Mouse (Mus musculus) kidney, adult 18-20 months (tissue): ENCODE results near the gene Nup93.

ENCODE experiments used
- DNase-seq: peaks from one replicate; pipeline ENCODE4 v3.0.0; 2021

Gene Nup93

DNA sequence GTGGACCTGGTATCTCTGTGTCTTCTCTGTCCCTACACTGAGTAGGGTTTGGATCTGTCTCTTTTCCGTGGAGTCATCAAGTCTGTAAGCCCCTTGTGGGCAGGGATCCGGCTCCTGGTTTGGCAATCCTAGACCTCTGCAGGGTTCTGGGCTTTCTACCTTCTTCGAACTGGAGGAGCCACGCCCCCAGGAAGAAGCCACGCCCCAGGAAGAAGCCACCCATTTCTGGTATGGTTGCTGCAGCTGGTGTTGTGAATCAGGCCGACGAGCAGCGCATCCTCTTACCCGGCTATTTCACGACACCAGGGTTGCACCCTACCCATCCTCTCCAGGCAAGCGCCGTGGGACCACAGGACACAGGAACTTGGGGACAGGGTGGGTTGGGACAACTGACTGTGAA is 109.7 kb downstream of the Nup93 start:
- DNase-seq = no peak

DNA sequence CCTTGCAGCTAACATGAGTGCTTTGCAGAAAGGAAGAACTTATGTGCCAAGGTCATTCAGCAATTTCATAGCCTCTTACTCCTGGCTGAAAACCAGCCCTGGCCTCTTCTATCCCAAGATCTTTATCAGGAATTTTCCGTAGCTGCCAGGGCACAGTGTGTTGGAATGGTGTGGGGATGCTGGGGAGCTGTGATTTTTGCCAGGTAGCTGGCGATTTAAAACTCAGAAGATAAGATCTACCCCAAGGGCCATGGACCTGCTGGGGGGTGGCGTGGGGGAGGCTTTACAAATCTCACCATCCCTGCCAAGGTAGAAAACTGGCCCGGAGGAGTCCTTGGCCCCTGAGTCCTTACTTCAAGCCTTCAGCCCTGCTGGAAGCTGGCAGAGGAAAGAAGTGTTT is 111.7 kb downstream of the Nup93 start:
- DNase-seq = peak; percentile 35

DNA sequence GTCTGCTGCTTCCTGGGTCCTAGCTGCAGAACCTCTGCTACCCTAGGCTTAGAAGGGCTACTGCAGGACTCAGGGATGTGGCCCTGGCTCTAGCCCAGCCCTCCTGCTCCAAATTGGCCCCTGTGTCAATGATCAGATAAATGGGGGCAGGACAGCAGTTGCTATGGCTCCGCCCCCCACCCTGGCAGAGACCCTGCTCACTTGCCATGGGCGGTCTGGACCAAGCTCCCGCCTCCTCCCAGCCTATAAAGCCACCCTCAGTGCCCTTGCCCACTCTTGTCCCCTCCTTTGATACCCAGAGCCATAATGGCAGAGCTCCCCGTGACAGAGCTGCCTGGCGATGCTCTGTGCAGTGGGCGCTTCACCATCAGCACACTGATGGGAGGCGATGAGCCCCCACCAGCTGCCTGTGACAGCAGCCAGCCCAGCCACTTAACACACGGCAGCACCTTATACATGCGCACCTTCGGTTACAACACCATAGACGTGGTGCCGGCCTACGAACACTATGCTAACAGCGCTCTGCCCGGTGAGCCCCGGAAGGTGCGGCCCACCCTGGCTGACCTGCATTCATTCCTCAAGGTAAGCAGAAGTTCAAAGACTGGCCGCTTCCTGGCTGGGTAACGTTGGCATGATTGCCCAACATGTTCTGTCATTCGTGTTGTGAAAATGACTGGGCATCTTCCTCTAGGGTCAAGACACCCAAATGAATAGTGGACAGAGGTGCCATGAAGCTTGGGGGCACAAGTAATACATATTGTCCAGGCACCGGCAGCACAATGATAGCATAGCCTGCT is 114.8 kb downstream of the Nup93 start, which contains the start of gene Slc12a3:
Gene Slc12a3 (plus strand): TSS at position 270 of the 797 bp plus-strand sequence.
- DNase-seq = peak; percentile 55

DNA sequence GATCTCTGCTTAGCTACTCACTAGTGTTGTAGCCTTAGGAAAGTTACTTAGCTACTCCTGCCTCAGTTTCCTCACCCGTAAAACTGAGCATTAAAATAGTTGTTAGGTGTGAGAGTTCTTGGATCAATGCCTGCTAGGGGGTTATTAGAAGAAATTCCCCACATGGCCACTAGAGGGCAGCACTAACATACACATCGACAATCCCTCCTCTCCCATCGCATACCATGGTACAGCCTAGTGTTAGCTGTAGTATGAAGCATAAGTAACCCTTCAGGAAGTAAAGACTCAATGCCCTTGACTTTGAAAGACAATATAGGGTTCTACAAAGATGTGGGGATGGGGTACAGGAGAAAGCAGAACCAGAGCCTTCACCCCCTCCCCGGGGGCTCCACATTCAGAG is 116.4 kb downstream of the Nup93 start:
- DNase-seq = no peak

DNA sequence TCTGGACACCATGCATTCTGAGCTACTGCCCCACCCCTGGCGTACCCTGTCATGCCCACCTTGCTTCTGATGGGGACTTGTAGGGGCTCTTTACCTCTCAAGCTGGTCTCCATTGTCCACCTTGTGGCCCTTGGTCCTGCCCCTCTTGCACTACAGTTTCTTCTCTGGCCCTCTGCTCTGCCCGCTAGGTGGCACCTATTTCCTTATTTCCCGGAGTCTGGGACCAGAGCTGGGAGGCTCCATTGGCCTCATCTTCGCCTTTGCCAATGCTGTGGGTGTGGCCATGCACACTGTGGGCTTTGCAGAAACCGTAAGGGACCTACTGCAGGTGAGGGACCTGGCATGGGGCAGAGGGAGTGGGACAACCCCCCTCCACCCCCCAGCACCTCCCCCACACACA is 119.0 kb downstream of the Nup93 start:
- DNase-seq = peak; percentile 56

DNA sequence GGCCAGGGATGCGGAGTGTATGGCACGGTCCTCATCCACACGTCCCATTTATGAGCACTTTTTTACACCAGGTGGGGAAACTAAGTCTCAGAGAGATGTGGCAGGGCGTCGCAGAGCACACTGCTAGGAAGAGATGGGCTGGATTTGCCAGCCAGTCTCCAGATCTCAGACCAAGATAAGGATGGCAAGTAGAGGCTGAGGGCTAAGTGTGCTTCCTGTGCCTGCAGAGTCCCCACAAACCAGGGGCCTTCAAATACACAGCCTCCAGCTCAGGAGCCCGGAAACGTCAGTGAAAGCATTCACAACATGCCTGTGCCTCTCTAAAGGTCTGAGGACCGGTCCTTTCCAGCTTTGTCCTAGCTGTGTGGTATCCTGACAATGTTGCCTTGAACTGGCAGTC is 123.2 kb downstream of the Nup93 start:
- DNase-seq = no peak

DNA sequence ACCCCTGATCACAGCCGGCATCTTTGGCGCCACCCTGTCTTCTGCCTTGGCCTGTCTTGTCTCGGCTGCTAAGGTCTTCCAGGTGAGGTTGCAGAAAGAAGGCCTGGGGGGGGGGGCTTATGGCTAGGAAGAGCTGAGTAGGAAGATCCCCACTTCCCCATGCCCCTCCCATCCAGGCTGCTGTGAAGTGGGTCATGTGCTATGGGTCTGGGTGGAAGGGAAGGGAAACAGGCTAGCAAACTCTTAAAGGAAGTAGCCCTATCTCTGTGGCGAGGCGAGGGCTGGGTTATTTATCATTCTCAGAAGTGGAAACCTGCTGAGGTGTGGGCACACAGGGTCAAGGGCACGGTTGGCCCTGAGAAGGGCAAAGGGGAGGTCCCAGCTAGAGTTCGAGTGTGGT is 126.4 kb downstream of the Nup93 start:
- no peak for DNase-seq

DNA sequence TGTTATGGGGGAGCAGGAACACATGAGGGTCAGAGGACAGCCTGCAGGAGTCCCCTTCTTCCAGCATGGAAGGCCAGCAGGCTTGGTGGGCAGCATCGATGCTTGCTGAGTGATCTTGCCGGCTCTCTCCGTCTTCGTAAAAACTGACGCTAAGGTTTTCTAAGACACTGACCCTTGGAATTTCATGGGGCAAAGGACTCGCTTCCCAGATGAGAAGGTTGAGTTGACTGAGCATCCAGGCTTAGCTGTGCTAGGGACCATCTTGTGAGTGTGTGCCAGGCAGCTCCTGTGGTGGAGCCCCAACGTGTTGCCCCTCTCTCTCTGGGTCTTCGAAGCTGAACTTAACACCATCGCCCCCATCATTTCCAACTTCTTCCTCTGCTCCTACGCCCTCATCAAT is 128.3 kb downstream of the Nup93 start:
- DNase-seq = no peak

GRCm38 (mm10) chr8:94343290-94343689 is 128.9 kb downstream of the Nup93 start:
- DNase-seq = peak; percentile 84

- DNase-seq = no peak
These were observed 129.5 kb downstream of the Nup93 start for GRCm38 (mm10) chr8:94343778-94344320.

DNA sequence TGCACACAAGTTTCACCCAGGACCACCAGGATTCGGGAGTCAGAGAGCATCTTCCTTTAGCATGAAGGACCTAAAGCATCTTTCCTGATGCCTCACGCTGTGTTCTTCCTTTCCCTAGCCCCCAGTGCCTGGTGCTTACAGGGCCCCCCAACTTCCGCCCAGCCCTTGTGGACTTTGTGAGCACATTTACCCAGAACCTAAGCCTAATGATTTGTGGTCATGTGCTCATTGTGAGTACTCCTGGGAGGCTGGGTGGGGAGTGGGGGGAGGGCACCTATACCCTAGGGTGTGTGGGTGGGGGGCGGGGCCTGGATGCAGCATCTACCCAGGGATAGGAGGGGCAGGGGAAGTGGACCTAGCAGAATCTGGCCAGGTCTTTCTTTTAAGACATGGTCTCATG is 131.3 kb downstream of the Nup93 start:
- no peak for DNase-seq

- no peak for DNase-seq
These were observed 131.9 kb downstream of the Nup93 start for GRCm38 (mm10) chr8:94346264-94346663.

DNA sequence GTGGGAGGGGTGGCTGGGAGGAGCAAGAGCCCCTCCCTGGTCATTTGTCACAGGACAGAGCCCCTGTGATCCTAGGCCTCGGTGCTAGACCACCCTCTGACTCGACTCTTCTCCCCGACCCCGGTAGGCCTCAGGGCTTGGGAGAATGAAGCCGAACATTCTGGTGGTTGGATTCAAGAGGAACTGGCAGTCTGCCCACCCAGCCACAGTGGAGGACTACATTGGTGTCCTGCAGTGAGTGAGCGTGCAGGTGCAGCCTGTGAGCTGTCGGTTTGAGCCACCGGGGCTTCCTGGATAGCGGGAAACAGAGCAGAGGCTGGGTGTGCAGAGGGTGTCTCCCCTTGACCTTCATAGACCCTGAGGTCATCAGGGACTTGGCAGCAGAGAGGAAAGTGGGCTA is 134.1 kb downstream of the Nup93 start:
- no peak for DNase-seq

DNA sequence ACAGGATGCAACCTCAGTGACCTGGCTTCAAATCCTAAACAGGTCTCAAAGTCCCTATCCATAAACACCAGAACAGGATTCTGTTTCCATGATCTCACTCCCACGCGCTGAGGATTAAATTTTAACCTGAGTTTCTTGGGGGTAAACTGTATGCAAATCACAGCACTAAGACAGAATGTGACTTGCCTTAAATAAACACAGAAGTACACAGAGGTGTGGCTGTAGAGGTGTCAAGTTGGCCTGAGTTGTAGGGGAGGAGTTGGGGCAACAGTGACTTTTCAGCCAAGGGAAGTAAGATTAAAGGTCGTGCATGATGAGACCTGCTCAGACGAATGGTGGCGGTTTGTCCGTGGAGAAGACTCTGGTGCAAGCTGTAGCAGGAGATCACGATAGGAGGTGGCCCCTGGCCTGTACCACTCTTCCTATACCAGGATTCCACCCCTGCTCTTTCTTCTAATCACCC is 139.7 kb downstream of the Nup93 start:
- DNase-seq = peak; percentile 77

GRCm38 (mm10) chr8:94354571-94354970 is 140.2 kb downstream of the Nup93 start:
- peak; percentile 68 for DNase-seq

DNA sequence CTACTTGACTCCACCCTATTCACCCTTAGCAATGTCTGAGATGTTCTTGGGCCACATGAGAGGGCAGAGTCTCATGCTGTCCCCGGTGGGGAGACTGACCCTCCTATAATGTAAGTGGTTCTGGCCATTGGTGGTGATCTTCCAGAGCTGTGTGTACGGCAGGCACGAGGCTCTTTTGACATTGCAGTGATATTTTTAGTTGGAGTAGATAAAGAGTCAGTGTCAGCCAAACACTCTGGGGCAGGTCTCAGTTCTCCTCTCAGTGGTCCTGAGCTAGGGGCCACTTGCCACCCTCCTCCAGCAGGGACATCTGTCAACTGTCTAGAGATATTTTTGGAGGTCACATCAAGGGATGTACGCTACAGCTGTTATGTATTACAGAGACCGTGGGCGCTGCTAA is 142.9 kb downstream of the Nup93 start:
- no peak for DNase-seq

DNA sequence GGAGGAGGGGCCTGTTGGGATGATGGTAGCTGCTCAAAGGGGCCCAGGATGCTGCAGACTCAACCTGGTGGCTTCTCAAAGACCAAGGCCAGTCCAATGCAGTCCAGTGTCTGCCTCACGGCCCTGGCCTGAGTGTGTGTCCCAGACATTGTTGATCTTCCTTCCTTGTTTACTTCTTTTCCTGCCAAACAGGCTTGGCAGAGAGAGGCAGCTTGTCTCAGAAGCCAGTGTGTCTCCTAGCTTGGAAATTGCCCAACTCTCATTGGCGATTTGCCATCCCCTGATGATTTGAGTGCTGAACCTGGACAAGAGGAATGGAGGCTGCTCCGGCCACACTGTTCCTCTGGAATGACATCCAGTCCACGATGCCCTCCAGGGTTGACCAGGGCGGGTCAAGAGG is 144.2 kb downstream of the Nup93 start:
- DNase-seq = peak; percentile 95

DNA sequence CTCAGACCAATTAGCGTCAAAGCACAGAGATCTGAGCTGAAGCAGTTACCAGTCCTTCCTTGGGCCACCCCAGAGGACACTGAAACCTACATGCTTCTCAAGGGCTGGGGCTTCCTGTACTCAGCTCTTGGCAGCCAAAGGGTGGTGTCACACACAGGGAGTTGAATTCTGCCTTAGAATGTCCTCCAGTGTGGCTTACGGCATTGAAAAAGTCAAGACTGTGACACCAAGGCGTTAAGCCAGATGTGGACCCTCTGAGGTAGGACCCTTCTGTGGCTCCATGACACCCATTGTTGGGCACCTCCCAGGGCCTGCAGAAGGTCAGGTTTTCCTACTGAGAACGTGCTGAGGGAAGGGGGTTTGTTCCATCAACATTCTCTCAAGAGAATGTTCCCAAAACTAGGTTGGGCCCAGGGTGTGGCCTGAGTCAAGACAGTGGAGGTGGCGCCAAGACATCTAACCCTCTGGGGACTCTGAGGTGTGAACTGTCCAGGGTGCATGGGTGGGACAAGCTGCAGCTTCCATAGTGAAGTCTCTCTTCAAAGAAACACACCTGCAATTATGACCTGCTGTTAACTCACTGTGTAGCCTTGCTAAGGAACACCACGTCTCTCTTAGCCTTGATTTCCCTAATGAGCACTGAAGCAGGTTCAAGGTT is 147.5 kb downstream of the Nup93 start:
- no peak for DNase-seq

DNA sequence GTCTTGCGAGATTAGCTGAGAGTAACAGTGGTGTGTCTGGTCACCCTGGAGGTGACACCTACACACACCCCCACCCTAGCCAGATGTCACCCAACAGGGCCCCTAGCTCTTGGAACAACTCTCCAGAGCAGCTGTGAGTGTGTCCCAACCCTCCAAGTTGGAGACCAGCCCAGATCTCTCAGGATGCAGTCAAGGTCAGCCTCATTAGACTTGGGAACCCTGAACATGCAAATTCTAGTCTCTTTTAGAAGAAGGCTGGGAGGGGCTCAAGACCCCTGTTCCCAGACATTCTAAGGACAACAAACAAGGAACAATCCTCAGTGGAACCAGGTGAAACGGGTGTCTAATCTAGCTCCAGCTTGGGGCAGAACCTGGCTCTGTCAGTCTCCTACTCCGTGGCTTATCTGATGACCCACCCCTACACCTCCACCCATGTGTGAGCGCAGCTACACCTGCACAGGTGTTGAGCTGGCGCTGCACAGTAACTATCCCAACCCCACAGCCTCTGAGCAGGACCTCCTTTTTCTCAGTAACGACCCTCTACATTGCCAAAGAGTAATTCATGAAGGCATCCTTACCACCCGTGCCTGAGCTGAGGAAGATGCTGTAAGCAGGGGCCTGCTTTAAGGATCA is 148.4 kb downstream of the Nup93 start:
- peak; percentile 71 for DNase-seq

GRCm38 (mm10) chr8:94363288-94363688 is 148.9 kb downstream of the Nup93 start:
- DNase-seq = peak; percentile 88

- peak; percentile 91 for DNase-seq
These were observed 149.5 kb downstream of the Nup93 start for GRCm38 (mm10) chr8:94363906-94364305.

DNA sequence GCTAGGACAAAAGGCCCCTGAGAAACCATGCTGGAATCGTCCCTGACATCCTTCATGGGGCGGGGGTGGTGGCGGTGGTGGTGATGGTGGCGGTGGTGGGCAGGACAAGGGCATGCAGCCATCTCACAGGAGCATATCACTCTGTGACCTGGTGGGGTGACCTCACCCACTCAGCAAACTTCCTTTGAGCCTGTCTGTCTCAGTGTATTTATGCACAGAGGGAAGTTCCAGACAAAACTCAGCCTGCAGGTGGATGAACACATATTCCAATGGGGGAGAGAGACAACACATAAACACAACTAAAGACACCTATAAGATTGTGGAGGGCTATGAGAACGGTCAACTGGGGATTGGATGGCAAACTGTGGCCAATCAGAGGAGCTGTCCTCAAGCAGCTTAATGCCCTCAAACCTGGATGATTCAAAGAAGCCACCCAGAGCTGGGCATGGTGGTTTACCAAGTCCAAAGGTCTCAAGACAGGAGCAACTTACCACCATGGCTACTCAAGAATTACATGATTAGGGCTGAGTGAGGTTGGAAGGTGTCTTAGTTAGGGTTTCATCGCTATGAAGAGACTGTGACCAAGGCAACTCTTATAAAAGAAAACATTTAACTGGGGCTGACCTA is 150.4 kb downstream of the Nup93 start:
- DNase-seq = no peak

- peak; percentile 58 for DNase-seq
These were observed 151.1 kb downstream of the Nup93 start for GRCm38 (mm10) chr8:94365410-94365981.
